Mouse (Mus musculus) megakaryocyte, embryonic 14.5 days (primary cell): ENCODE results near the gene Hddc3.

Source experiments
- FLI1 ChIP-seq: IDR thresholded peaks from 2 replicates; pipeline ENCODE4 v1.6.1; 2012; ENCODE audit warnings: low read length, inconsistent platforms, mixed read lengths
- GATA1 ChIP-seq: IDR thresholded peaks from 3 replicates; pipeline ENCODE4 v1.6.1; 2012; ENCODE audit warnings: mixed read lengths, low read length, inconsistent platforms, borderline replicate concordance

- TF ChIP-seq GATA1 (no peak), FLI1 (no peak)
These were observed 8.1 kb upstream of the Hddc3 start for GRCm38 (mm10) chr7:80334848-80335247.
